Mouse (Mus musculus): ENCODE measurements around the gene Olfr764-ps1. TPM values are rescaled to one million over a fixed set of nuclear protein-coding genes. Genes with fewer than 3 reads are reported as not detected.
"Not testable (repeated sequence)": the region's sequence is repeated elsewhere in the genome, so short reads cannot be mapped to it uniquely, and the experiment has no call there.

Gene Olfr764-ps1
- polyA plus RNA-seq, 1 experiment from 2014 or later = not detected

DNA sequence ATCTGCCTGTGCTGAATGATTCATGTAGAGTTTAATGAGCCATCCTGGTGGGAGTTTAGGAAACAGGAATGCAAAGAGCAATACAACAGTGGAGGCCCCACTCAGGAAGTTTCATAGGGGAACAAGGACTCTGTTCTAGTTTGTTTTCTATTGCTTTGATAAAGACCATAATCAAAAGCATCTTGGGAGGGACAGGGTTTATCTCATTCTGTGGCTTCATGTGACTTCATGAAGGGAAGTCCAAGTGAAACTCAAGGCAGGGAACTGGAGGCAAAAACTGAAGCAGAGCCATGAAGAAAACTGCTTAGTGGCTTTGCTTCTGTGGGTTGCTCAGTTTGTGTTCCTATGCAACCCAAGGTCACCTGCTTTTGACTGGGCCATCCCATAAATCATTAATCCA, 25.2 kb downstream of the Olfr764-ps1 start:
- no peak overlapping the region for H3K4me3 ChIP-seq (ENCODE audit: low read depth, low read length)
- H3K36me3 ChIP-seq (ENCODE audit: insufficient read depth, low read length) = no peaks in the 10 kb centered on the region
- no peak for DNase-seq (ENCODE audit: low spot score)
- no peaks in the 10 kb centered on the region for H3K9me3 ChIP-seq (ENCODE audit: low read length)
- H3K27me3 ChIP-seq (replicated peaks; ENCODE audit: insufficient read depth, low read length) = no peaks in the 10 kb centered on the region
- H3K4me2 ChIP-seq (replicated peaks; ENCODE audit: low read depth, low read length) = no peak overlapping the region
- no peak for ATAC-seq
- H3K27ac ChIP-seq (ENCODE audit: low read length) = no peak overlapping the region
- TF ChIP-seq CTCF (IDR thresholded peaks at IDR 0.05) = no peak
- TF ChIP-seq EP300 (IDR thresholded peaks at IDR 0.05) = no peak
- H3K9ac ChIP-seq (replicated peaks; ENCODE audit: low read depth) = no peak overlapping the region
- no peaks in the 10 kb centered on the region for H3K4me1 ChIP-seq (ENCODE audit: insufficient read depth, low read depth, low read length)

GRCm38 (mm10) chr10:129011511-129011910, 28.2 kb downstream of the Olfr764-ps1 start:
- not testable (repeated sequence) for DNase-seq (ENCODE audit: low spot score); H3K36me3 ChIP-seq (ENCODE audit: insufficient read depth, low read length); H3K9me3 ChIP-seq (ENCODE audit: low read length); H3K4me3 ChIP-seq (ENCODE audit: low read depth, low read length); ATAC-seq; H3K9ac ChIP-seq (replicated peaks; ENCODE audit: low read depth); H3K4me2 ChIP-seq (replicated peaks; ENCODE audit: low read depth, low read length); H3K27me3 ChIP-seq (replicated peaks; ENCODE audit: insufficient read depth, low read length); H3K4me1 ChIP-seq (ENCODE audit: insufficient read depth, low read depth, low read length); H3K27ac ChIP-seq (ENCODE audit: low read length)
- 60% methylated on average over 1 of the region's 5 CpGs for WGBS

- ATAC-seq = no peak
- Histone ChIP-seq H3K4me3 (ENCODE audit: low read depth, low read length) (no peak within 1 kb of the TSS), H3K9me3 (ENCODE audit: low read length) (no peaks in the 10 kb centered on the region), H3K36me3 (ENCODE audit: insufficient read depth, low read length) (no peaks in the 10 kb centered on the region), H3K27me3 (replicated peaks; ENCODE audit: insufficient read depth, low read length) (no peaks in the 10 kb centered on the region), H3K4me2 (replicated peaks; ENCODE audit: low read depth, low read length) (no peak within 1 kb of the TSS), H3K9ac (replicated peaks; ENCODE audit: low read depth) (no peak within 1 kb of the TSS), H3K27ac (ENCODE audit: low read length) (no peak within 1 kb of the TSS), H3K4me1 (ENCODE audit: insufficient read depth, low read depth, low read length) (no peaks in the 10 kb centered on the region)
- DNase-seq (ENCODE audit: low spot score) = no peak
- TF ChIP-seq CTCF (IDR thresholded peaks at IDR 0.05) = no peak
- WGBS = 59% methylated on average over 2 of the region's 2 CpGs
These were observed 29.3 kb downstream of the Olfr764-ps1 start, which contains the start of gene Olfr763 for GRCm38 (mm10) chr10:129010288-129010841. Gene Olfr763 (plus strand): TSS chr10:129010791.

DNA sequence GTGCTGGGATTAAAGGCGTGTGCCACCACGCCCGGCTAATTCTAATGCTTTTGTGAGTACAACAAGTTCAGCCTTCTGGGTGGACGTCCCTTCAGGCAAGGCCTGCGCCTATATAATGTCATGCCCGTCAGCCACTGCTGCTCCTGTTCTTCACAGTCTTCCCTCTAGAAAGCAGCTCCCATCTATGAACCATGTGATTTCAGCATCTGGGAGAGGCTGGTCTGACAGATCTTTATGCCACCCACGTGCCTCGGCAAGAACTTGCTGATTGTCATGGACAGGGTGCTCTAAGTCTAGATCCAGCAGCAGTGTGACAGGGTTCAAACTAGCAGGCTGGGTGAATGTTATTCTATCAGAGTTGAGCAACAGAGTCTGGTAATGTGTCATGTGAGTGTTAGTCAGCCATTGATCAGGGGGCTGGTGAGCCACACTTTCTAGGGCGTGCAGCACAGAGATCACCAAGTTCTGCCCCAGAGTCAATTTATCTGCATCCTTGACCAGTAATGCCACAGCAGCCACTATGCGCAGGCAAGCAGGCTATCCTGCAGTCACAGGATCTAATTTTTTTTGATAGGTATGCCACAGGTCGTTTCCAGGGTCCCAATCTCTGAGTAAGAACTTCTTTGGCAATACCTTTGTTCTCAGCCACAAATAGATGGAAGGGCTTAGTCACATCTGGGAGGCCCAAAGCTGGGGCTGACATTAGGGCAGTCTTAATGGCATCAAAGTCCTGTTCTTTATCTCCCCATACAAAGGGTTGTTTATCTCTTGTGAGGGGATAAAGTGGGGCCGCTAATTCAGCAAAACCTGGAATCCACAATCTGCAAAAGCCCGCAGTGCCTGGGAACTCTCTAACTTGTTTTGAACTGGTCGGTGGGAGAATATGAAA, 35.4 kb downstream of the Olfr764-ps1 start:
- no peak overlapping the region for H3K4me3 ChIP-seq (ENCODE audit: low read depth, low read length)
- no peaks in the 10 kb centered on the region for H3K4me1 ChIP-seq (ENCODE audit: insufficient read depth, low read depth, low read length)
- no peaks in the 10 kb centered on the region for H3K27me3 ChIP-seq (replicated peaks; ENCODE audit: insufficient read depth, low read length)
- H3K36me3 ChIP-seq (ENCODE audit: insufficient read depth, low read length) = no peaks in the 10 kb centered on the region
- H3K27ac ChIP-seq (ENCODE audit: low read length) = no peak overlapping the region
- no peaks in the 10 kb centered on the region for H3K9me3 ChIP-seq (ENCODE audit: low read length)
- H3K4me2 ChIP-seq (replicated peaks; ENCODE audit: low read depth, low read length) = no peak overlapping the region
- no peak for TF ChIP-seq EP300 (IDR thresholded peaks at IDR 0.05)
- TF ChIP-seq CTCF (IDR thresholded peaks at IDR 0.05) = no peak
- DNase-seq (ENCODE audit: low spot score) (no peak), ATAC-seq (no peak)
- H3K9ac ChIP-seq (replicated peaks; ENCODE audit: low read depth) = no peak overlapping the region
- 75% methylated on average over 14 of the region's 14 CpGs for WGBS

GRCm38 (mm10) chr10:128996523-128997040, 43.1 kb downstream of the Olfr764-ps1 start:
- Histone ChIP-seq H3K4me2 (replicated peaks; ENCODE audit: low read depth, low read length) (no peak overlapping the region), H3K27me3 (replicated peaks; ENCODE audit: insufficient read depth, low read length) (no peaks in the 10 kb centered on the region), H3K4me3 (ENCODE audit: low read depth, low read length) (no peak overlapping the region), H3K9me3 (ENCODE audit: low read length) (no peaks in the 10 kb centered on the region), H3K27ac (ENCODE audit: low read length) (no peak overlapping the region), H3K36me3 (ENCODE audit: insufficient read depth, low read length) (no peaks in the 10 kb centered on the region), H3K9ac (replicated peaks; ENCODE audit: low read depth) (no peak overlapping the region), H3K4me1 (ENCODE audit: insufficient read depth, low read depth, low read length) (no peaks in the 10 kb centered on the region)
- ATAC-seq = no peak
- no peak for TF ChIP-seq EP300 (IDR thresholded peaks at IDR 0.05)
- no peak for TF ChIP-seq CTCF (IDR thresholded peaks at IDR 0.05)
- WGBS = 76% methylated on average over 4 of the region's 4 CpGs
- no peak for DNase-seq (ENCODE audit: low spot score)

GRCm38 (mm10) chr10:128995796-128996195, 43.9 kb downstream of the Olfr764-ps1 start:
- DNase-seq (ENCODE audit: low spot score) = no peak
- WGBS = 94% methylated on average over 1 of the region's 1 CpGs
- no peak for ATAC-seq
- Histone ChIP-seq H3K36me3 (ENCODE audit: insufficient read depth, low read length) (no peaks in the 10 kb centered on the region), H3K4me3 (ENCODE audit: low read depth, low read length) (no peak overlapping the region), H3K4me2 (replicated peaks; ENCODE audit: low read depth, low read length) (no peak overlapping the region), H3K9ac (replicated peaks; ENCODE audit: low read depth) (no peak overlapping the region), H3K4me1 (ENCODE audit: insufficient read depth, low read depth, low read length) (no peaks in the 10 kb centered on the region), H3K27ac (ENCODE audit: low read length) (no peak overlapping the region), H3K27me3 (replicated peaks; ENCODE audit: insufficient read depth, low read length) (no peaks in the 10 kb centered on the region), H3K9me3 (ENCODE audit: low read length) (no peaks in the 10 kb centered on the region)
- TF ChIP-seq CTCF (IDR thresholded peaks at IDR 0.05) (no peak), EP300 (IDR thresholded peaks at IDR 0.05) (no peak)

Measured in lung, postnatal 0 days (tissue).